Mouse (Mus musculus) heart, postnatal 14 days (tissue): Measurements from ENCODE around the gene Tenm4. TPM values are rescaled to one million over a fixed set of nuclear protein-coding genes. Genes with fewer than 3 reads are reported as not detected.

Source experiments
- DNase-seq, 2 experiments: peaks; one replicate each; pipeline ENCODE4 v3.0.0; 2021 to 2022
- intact Hi-C: fragments of 180-260 bp; cut with DNase I; formaldehyde crosslinking; loops from one replicate; pipeline ENCODE4 v1.15.1; 2025
- total RNA-seq, 2 experiments: library from RNA; stranded (reverse); gene quantifications; 2 replicates each; pipeline ENCODE4 v1.2.3; 2021

Gene Tenm4
- total RNA-seq, 2 experiments from 2014 or later, result 2.1 to 2.3 TPM

- intact Hi-C loops, result no loop called here
- DNase-seq, result no peak
These were observed 694.1 kb downstream of the Tenm4 start for GRCm38 (mm10) chr7:96864894-96865722.

- intact Hi-C loops, result no loop called here
- no peak for DNase-seq
These were observed 698.2 kb downstream of the Tenm4 start for GRCm38 (mm10) chr7:96869079-96869810.

GRCm38 (mm10) chr7:96870473-96870872 lies 699.4 kb downstream of the Tenm4 start:
- intact Hi-C loops, result no loop called here
- no peak for DNase-seq

- intact Hi-C loops, result no loop called here
- no peak for DNase-seq
These were observed 700.0 kb downstream of the Tenm4 start for GRCm38 (mm10) chr7:96871031-96871430.

GRCm38 (mm10) chr7:96878511-96879276 lies 707.6 kb downstream of the Tenm4 start:
- DNase-seq, result no peak
- intact Hi-C loops, result no loop called here

- intact Hi-C loops, result no loop called here
These were observed 708.5 kb downstream of the Tenm4 start for GRCm38 (mm10) chr7:96879593-96879992.

GRCm38 (mm10) chr7:96880221-96880944 lies 709.3 kb downstream of the Tenm4 start:
- no peak for DNase-seq
- intact Hi-C loops, result no loop called here

More at GRCm38 (mm10) chr7:96879593-96879992, 708.5 kb downstream of the Tenm4 start:
- DNase-seq, result no peak

- no peak for DNase-seq
- intact Hi-C loops, result no loop called here
These were observed 712.3 kb downstream of the Tenm4 start for GRCm38 (mm10) chr7:96883297-96883696.

GRCm38 (mm10) chr7:96887088-96887654 lies 716.1 kb downstream of the Tenm4 start:
- DNase-seq, result no peak
- intact Hi-C loops, result no loop called here

GRCm38 (mm10) chr7:96889061-96890034 lies 718.3 kb downstream of the Tenm4 start:
- intact Hi-C loops, result no loop called here

GRCm38 (mm10) chr7:96890035-96890621 lies 719.1 kb downstream of the Tenm4 start:
- intact Hi-C loops, result no loop called here

More at GRCm38 (mm10) chr7:96889061-96890034, 718.3 kb downstream of the Tenm4 start:
- DNase-seq, result no peak

GRCm38 (mm10) chr7:96890987-96891386 lies 719.9 kb downstream of the Tenm4 start:
- DNase-seq, result no peak
- intact Hi-C loops, result no loop called here

More at GRCm38 (mm10) chr7:96890035-96890621, 719.1 kb downstream of the Tenm4 start:
- no peak for DNase-seq

GRCm38 (mm10) chr7:96899036-96899569 lies 728.1 kb downstream of the Tenm4 start:
- intact Hi-C loops, result no loop called here
- no peak for DNase-seq

- DNase-seq, result no peak
- intact Hi-C loops, result no loop called here
These were observed 731.1 kb downstream of the Tenm4 start for GRCm38 (mm10) chr7:96902183-96902582.

GRCm38 (mm10) chr7:96903088-96903985 lies 732.3 kb downstream of the Tenm4 start:
- no peak for DNase-seq
- intact Hi-C loops, result no loop called here

GRCm38 (mm10) chr7:96904442-96904841 lies 733.4 kb downstream of the Tenm4 start:
- no peak for DNase-seq

GRCm38 (mm10) chr7:96904936-96905335 lies 733.9 kb downstream of the Tenm4 start:
- intact Hi-C loops, result no loop called here
- DNase-seq, result no peak

More at GRCm38 (mm10) chr7:96904442-96904841, 733.4 kb downstream of the Tenm4 start:
- intact Hi-C loops, result no loop called here
